Mouse (Mus musculus) spleen, embryonic (tissue): ENCODE data around the gene Crybg1.

ENCODE experiments used
- CTCF ChIA-PET: fragments of 350-600 bp; sonication (Branson Sonifier 250); formaldehyde crosslinking; loops from one replicate; lab custom pipeline; 2022; lab: Charles Lee

Crybg1 gene

GRCm38 (mm10) chr10:44094794-44095193 lies 53.9 kb downstream of the Crybg1 start:
- CTCF ChIA-PET, result no interaction called here

GRCm38 (mm10) chr10:44091757-44092156 lies 56.9 kb downstream of the Crybg1 start:
- CTCF ChIA-PET, result no interaction called here

- CTCF ChIA-PET, result no interaction called here
These were observed 68.3 kb downstream of the Crybg1 start for GRCm38 (mm10) chr10:44080351-44080750.

GRCm38 (mm10) chr10:44078799-44079521 lies 69.7 kb downstream of the Crybg1 start:
- CTCF ChIA-PET, result no interaction called here

DNA sequence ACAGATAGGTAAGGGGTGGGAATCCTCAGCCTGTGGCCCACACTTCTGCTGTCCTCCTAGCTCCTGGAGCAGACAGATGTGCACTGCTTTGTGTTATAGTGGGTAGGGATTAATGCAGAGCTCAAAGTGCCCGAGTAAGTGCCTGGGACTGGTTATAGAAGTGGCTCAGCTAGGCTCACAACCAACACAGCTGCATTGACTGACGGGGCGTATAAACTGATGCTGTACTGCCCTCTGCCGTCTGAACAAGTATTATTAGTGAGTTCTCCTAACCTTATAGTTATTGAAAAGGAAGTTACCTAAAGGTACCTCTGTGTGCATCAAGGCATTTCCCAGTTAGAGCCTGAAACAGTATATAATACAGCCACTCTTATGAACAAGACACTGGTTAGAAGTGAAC lies 77.6 kb downstream of the Crybg1 start:
- CTCF ChIA-PET, result interaction anchor here (1.7 to 2.5 kb wide), 2 partner anchors 117 to 118 kb away, joined by 5 to 8 read pairs; no protein-coding TSS in a partner anchor

DNA sequence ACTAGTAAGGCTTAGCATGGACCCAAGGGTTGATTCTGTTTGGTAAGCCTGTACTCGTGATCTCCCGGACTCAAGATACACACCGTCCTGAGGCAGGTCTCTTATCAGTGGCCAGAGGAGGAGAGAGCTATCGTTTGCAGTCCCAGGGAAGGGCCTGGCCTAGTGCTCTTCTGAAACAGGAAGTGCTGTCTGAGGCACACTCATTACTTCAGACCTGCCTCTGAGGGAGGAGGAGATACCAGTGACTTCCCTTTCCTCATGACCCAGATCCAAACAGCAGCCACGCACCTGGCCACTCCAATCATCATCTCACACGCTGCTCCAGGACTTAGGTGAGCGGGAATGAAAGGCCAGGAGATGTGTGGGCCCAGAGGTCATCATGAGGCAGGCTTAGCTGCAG lies 79.5 kb downstream of the Crybg1 start:
- CTCF ChIA-PET, result interaction anchor here (2.5 kb wide), 1 partner anchor 116 kb away, joined by 8 read pairs; no protein-coding TSS in a partner anchor

DNA sequence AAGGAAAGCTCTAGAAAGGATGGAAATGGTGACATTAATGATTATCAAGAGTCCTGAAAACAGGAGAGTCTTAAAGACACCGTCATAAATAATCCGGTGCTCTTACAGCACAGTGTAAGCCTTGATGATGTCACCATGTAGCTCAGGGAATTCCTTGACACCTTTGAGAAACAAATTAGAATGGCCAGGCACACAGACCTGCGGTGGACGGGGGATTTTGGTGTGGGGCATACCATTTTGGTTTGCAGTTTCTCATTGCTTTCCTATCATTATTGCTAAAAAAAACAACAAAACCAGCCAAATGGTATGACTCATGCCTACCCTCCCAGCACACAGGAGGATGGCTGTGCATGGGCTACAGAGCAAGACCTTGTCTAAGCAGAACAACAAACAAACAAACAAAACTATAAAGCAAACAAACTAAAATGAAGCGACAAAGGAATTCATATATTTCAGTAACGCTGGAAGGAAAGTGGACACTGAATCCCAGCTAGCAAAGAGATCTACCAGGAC lies 82.7 kb downstream of the Crybg1 start:
- CTCF ChIA-PET, result no interaction called here

GRCm38 (mm10) chr10:44062981-44063380 lies 85.7 kb downstream of the Crybg1 start:
- CTCF ChIA-PET, result no interaction called here

GRCm38 (mm10) chr10:44050913-44051312 lies 97.7 kb downstream of the Crybg1 start:
- CTCF ChIA-PET, result no interaction called here

DNA sequence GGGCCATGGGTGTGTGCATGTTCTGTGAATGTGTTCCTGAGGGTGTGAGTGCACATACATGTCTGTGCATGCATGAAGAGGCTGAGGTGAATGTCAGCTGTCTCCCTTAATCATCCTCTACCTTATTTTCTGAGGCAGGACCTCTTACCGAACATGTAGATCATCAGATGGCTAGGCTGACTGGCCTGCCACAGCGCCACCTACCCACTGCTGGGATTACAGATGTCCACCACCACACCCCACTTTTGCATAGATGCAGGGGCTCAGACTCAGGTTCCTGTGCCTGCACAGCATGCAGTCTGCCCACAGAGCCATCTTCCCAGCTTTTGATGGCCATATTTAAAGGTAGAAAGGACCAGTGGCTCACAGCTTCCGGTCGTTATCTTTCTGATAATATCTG lies 103.9 kb downstream of the Crybg1 start:
- CTCF ChIA-PET, result no interaction called here

- CTCF ChIA-PET, result no interaction called here
These were observed 105.0 kb downstream of the Crybg1 start for GRCm38 (mm10) chr10:44043630-44044029.

GRCm38 (mm10) chr10:44039185-44039584 lies 109.5 kb downstream of the Crybg1 start:
- CTCF ChIA-PET, result no interaction called here

DNA sequence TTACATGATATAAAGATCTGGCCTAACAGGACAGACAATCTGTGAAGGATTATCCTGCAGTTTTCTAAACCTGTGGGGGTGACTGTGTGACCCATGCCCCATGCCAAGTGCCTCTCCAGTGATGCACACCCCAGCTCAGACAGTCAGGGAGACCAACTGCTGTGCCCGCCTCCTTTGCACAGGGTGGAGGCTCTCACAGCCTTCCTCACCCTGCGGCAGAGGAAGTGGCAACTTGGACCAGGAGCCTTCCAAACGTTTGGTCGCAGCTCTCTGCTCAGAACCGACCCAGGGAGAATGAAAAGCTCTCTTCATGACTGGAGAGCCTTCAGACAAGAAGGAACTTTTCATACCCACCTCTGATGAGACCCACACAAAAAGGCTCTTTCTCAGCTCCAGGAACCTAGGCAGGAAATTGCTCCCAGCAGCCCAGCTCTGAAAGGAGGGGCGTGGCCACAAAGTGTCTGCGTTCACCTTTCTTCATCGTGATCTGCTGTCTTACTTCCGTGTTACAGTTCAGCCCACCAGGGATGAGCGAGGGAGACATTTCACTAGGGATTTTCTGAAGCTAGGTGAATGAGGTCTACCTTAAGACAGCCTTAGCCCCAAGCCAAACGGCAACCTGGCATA lies 110.6 kb downstream of the Crybg1 start:
- CTCF ChIA-PET, result no interaction called here

- CTCF ChIA-PET, result no interaction called here
These were observed 119.1 kb downstream of the Crybg1 start for GRCm38 (mm10) chr10:44029566-44029965.

- CTCF ChIA-PET, result no interaction called here
These were observed 121.4 kb downstream of the Crybg1 start for GRCm38 (mm10) chr10:44027226-44027625.

DNA sequence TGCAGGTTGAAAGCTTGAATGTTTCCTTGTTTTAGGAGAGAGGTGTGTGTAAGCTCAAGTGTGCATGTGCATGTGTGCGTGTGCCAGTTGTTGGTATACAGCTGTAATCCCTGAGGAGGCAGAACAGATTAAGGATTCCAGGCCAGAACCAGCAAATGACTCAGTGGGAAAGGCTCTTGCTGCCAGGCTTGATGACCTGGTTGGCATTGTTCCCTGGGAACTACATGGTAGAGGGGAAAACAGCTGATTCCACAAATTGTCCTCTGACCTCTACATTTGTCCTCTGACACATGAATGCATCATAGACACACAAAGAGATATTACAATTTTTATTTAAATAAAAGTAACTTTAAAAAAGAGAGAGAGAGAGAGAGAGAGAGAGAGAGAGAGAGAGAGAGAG lies 122.5 kb downstream of the Crybg1 start:
- CTCF ChIA-PET, result interaction anchor here (0.6 to 0.7 kb wide), 3 partner anchors 16 to 487 kb away, joined by 3 to 5 read pairs (median 3); no protein-coding TSS in a partner anchor

DNA sequence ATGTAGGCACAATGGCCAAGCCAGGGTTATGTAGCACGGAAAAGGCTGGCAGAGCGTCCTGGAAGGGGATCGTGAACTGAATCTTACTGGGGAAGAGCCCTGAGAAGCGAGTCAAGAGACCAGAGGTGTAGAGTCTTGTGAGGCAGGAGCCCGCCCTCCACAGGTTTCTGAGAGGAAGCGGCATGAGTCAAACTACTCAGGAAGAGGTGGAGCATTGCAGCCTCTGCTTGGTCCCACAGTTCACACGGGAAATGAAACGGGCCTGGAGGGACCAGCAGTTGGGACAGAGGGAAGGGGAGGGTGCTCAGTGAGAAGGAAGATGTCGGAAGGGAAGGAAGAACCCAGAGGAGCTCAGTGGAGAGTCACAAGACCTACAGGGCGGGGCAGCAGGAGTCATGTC lies 123.9 kb downstream of the Crybg1 start:
- CTCF ChIA-PET, result interaction anchor here (0.6 kb wide), 1 partner anchor 516 kb away, joined by 4 read pairs; no protein-coding TSS in a partner anchor

GRCm38 (mm10) chr10:44020141-44020540 lies 128.5 kb downstream of the Crybg1 start:
- CTCF ChIA-PET, result interaction anchor here (0.7 to 1.1 kb wide), 2 partner anchors 50 to 678 kb away, joined by 3 read pairs; no protein-coding TSS in a partner anchor

GRCm38 (mm10) chr10:44018562-44018961 lies 130.1 kb downstream of the Crybg1 start:
- CTCF ChIA-PET, result no interaction called here

- CTCF ChIA-PET, result no interaction called here
These were observed 133.0 kb downstream of the Crybg1 start for GRCm38 (mm10) chr10:44015631-44016030.

- CTCF ChIA-PET, result no interaction called here
These were observed 134.8 kb downstream of the Crybg1 start for GRCm38 (mm10) chr10:44013885-44014284.

GRCm38 (mm10) chr10:44011408-44011807 lies 137.2 kb downstream of the Crybg1 start:
- CTCF ChIA-PET, result interaction anchor here (0.9 kb wide), 1 partner anchor 47 kb away, joined by 3 read pairs; no protein-coding TSS in a partner anchor

GRCm38 (mm10) chr10:44008808-44009207 lies 139.8 kb downstream of the Crybg1 start:
- CTCF ChIA-PET, result no interaction called here
